Mouse (Mus musculus) ES-E14 (cell line): ENCODE data around the gene Ubtf. TPM values are rescaled to one million over a fixed set of nuclear protein-coding genes. Genes with fewer than 3 reads are reported as not detected.

Experiments
- DNase-seq: peaks from one replicate; pipeline ENCODE4 v3.0.0-alpha.2; 2013; ENCODE audit warnings: low read depth, low spot score
- H3K27ac ChIP-seq: 2 replicates; pipeline ENCODE4 v1.5.1; 2012; ENCODE audit warnings: low read depth, mild to moderate bottlenecking, low read length, moderate library complexity, mixed read lengths; ENCODE audit not compliant: poor library complexity, insufficient read depth, severe bottlenecking
- H3K36me3 ChIP-seq: 2 replicates; pipeline ENCODE4 v1.6.1; 2012; ENCODE audit warnings: mild to moderate bottlenecking, low read length, moderate library complexity, mixed read lengths; ENCODE audit not compliant: control insufficient read depth, poor library complexity, insufficient read depth, severe bottlenecking
- H3K4me1 ChIP-seq, 2 experiments: fragments of 150-350 bp in 1 of 2; sonication (generic) in 1 of 2; 2 replicates each; pipeline ENCODE4 v1.6.1; 2012; ENCODE audit warnings: low read length in 2 of 2, mild to moderate bottlenecking in 1 of 2, mixed read lengths in 1 of 2; ENCODE audit not compliant: control insufficient read depth in 2 of 2, insufficient read depth in 2 of 2, poor library complexity in 1 of 2
- H3K4me3 ChIP-seq, 2 experiments: fragments of 150-350 bp in 1 of 2; sonication (generic) in 1 of 2; 2 replicates each; pipeline ENCODE4 v1.5.1; 2012; ENCODE audit warnings: low read length in 2 of 2, low read depth in 1 of 2, mild to moderate bottlenecking in 1 of 2, mixed read lengths in 1 of 2; ENCODE audit not compliant: insufficient read depth in 1 of 2, poor library complexity in 1 of 2, severe bottlenecking in 1 of 2
- H3K9ac ChIP-seq: 2 replicates; pipeline ENCODE4 v1.6.1; 2012; ENCODE audit warnings: low read depth, mild to moderate bottlenecking, low read length, mixed read lengths; ENCODE audit not compliant: poor library complexity, insufficient read depth, severe bottlenecking
- H3K9me3 ChIP-seq: fragments of 150-350 bp; sonication (generic); 2 replicates; pipeline ENCODE4 v1.6.1; 2012; ENCODE audit warnings: low read depth, mild to moderate bottlenecking, low read length; ENCODE audit not compliant: control insufficient read depth, insufficient read depth
- CHD2 ChIP-seq: IDR thresholded peaks from 2 replicates; pipeline ENCODE4 v1.6.1; 2014; ENCODE audit warnings: mild to moderate bottlenecking, low read depth, low read length, inconsistent platforms
- HCFC1 ChIP-seq: IDR thresholded peaks from 2 replicates; pipeline ENCODE4 v1.6.1; 2012; ENCODE audit warnings: low read length, inconsistent platforms, borderline replicate concordance; ENCODE audit not compliant: insufficient read depth
- MAFK ChIP-seq: IDR thresholded peaks from 2 replicates; pipeline ENCODE4 v1.6.1; 2014; ENCODE audit warnings: mild to moderate bottlenecking, low read depth, low read length, inconsistent platforms; ENCODE audit not compliant: insufficient read depth
- ZC3H11A ChIP-seq: IDR thresholded peaks from 2 replicates; pipeline ENCODE4 v1.6.1; 2012; ENCODE audit warnings: low read depth, mild to moderate bottlenecking, inconsistent platforms, low read length, borderline replicate concordance
- ZNF384 ChIP-seq: IDR thresholded peaks from 2 replicates; pipeline ENCODE4 v1.6.1; 2012; ENCODE audit warnings: low read depth, low read length, inconsistent platforms
- in situ Hi-C, 2 experiments: fragments of 600-800 bp; cut with MboI; formaldehyde crosslinking; loops; one replicate each; pipeline ENCODE4 v1.15.1; 2025; ENCODE audit warnings: low sequenced_read_pairs in 2 of 2, inconsistent platforms in 1 of 2; ENCODE audit not compliant: unreplicated experiment in 2 of 2
- total RNA-seq: library from RNA; depleted of rRNA; stranded (reverse); fragments of 300-350 nt; gene quantifications from 2 replicates; pipeline ENCODE4 v1.2.3, GENCODE M21; 2012

The Ubtf gene
- total RNA-seq, 1 experiment = 138 TPM

- peaks cover 88% of the 10 kb centered on the region for H3K36me3 ChIP-seq
- in situ Hi-C loops = no loop called here
- H3K27ac ChIP-seq = peak overlapping the region; percentile 17
- H3K9me3 ChIP-seq = no peaks in the 10 kb centered on the region
- H3K4me1 ChIP-seq = peaks cover 6 to 31% of the 10 kb centered on the region in 2 experiments; a peak in 3 of 4 replicates
- no peak for DNase-seq
- H3K4me3 ChIP-seq = peak overlapping the region; percentile 61 to 67; a peak in 3 of 4 replicates
- TF ChIP-seq MAFK = no peak
- no peak for TF ChIP-seq ZC3H11A
- TF ChIP-seq CHD2 = no peak
- TF ChIP-seq HCFC1 = no peak
- TF ChIP-seq ZNF384 = no peak
- peak overlapping the region; percentile 60 for H3K9ac ChIP-seq
Measured at GRCm38 (mm10) chr11:102309821-102310617, 9.5 kb downstream of the Ubtf start.

- peak; percentile 91 for DNase-seq
- peaks cover 79% of the 10 kb centered on the region for H3K36me3 ChIP-seq
- no peaks in the 10 kb centered on the region for H3K9me3 ChIP-seq
- peaks cover 6 to 25% of the 10 kb centered on the region in 2 experiments; a peak in 3 of 4 replicates for H3K4me1 ChIP-seq
- peak overlapping the region; percentile 60 for H3K9ac ChIP-seq
- TF ChIP-seq MAFK (no peak), ZC3H11A (peak; percentile 85), HCFC1 (no peak), ZNF384 (0 out of 2 replicates have a peak, but pooled peaks have one; percentile 54), CHD2 (no peak)
- peak overlapping the region; percentile 45; the same call in 1 of the 2 replicates for H3K27ac ChIP-seq
- in situ Hi-C loops = no loop called here
- peak overlapping the region; percentile 61 to 67 for H3K4me3 ChIP-seq
Measured at GRCm38 (mm10) chr11:102308979-102309378, 10.6 kb downstream of the Ubtf start.

- H3K4me1 ChIP-seq = peaks cover 6 to 22% of the 10 kb centered on the region in 2 experiments; a peak in 2 of 4 replicates
- H3K27ac ChIP-seq = no peak overlapping the region; the same call in 1 of the 2 replicates
Measured at GRCm38 (mm10) chr11:102308104-102308503, 11.4 kb downstream of the Ubtf start.

GRCm38 (mm10) chr11:102305359-102305758, 14.2 kb downstream of the Ubtf start:
- no peak overlapping the region for H3K9ac ChIP-seq
- DNase-seq = no peak
- peaks cover 47% of the 10 kb centered on the region for H3K36me3 ChIP-seq
- peaks cover 2 to 12% of the 10 kb centered on the region in 2 experiments; a peak in 2 of 4 replicates for H3K4me1 ChIP-seq
- no peak for TF ChIP-seq HCFC1
- no peak overlapping the region for H3K4me3 ChIP-seq
- H3K27ac ChIP-seq = no peak overlapping the region
- H3K9me3 ChIP-seq = no peaks in the 10 kb centered on the region
- in situ Hi-C loops = no loop called here

More at GRCm38 (mm10) chr11:102308104-102308503, 11.4 kb downstream of the Ubtf start:
- H3K9me3 ChIP-seq = no peaks in the 10 kb centered on the region
- H3K9ac ChIP-seq = no peak overlapping the region
- H3K36me3 ChIP-seq = peaks cover 71% of the 10 kb centered on the region
- TF ChIP-seq MAFK = no peak
- no peak for TF ChIP-seq ZC3H11A
- no peak for TF ChIP-seq HCFC1
- no peak for TF ChIP-seq ZNF384
- TF ChIP-seq CHD2 = no peak
- DNase-seq = no peak
- H3K4me3 ChIP-seq = no peak overlapping the region
- in situ Hi-C loops = no loop called here
